Mouse (Mus musculus): ENCODE results near the gene Cfap100. TPM values are rescaled to one million over a fixed set of nuclear protein-coding genes. Genes with fewer than 3 reads are reported as not detected.

Cfap100 gene
- 8.4 TPM in 2 replicates for polyA plus RNA-seq (2015; fragmentation: Nextera tagmentation; extraction: Ambion mirVana)

- peak; percentile 90 for ATAC-seq
- Histone ChIP-seq H3K36me3 (ENCODE audit: control insufficient read depth, insufficient read depth, low read length) (no peaks in the 10 kb centered on the region), H3K4me3 (ENCODE audit: low read depth, low read length) (peak within 1 kb of the TSS; percentile 37), H3K4me1 (ENCODE audit: control insufficient read depth, insufficient read depth, low read length) (peaks cover 4% of the 10 kb centered on the region; the same call in 1 of the 2 replicates), H3K4me2 (ENCODE audit: low read length) (peak within 1 kb of the TSS; percentile 68), H3K27ac (ENCODE audit: low read length) (peak within 1 kb of the TSS; percentile 51), H3K9me3 (replicated peaks; ENCODE audit: control insufficient read depth, low read length, poor library complexity, severe bottlenecking) (no peaks in the 10 kb centered on the region), H3K9ac (ENCODE audit: low read depth, low read length) (peak within 1 kb of the TSS; percentile 57), H3K27me3 (ENCODE audit: control insufficient read depth, insufficient read depth, low read depth, low read length) (no peaks in the 10 kb centered on the region)
- under 1% methylated on average over 31 of the region's 31 CpGs for WGBS
These were observed at the start of gene Cfap100 for GRCm38 (mm10) chr6:90428380-90428974. Cfap100 (minus strand) TSS chr6:90428797.

GRCm38 (mm10) chr6:90476941-90477518 is 48.4 kb upstream of the Cfap100 start:
- Histone ChIP-seq H3K4me3 (ENCODE audit: low read depth, low read length) (no peak overlapping the region), H3K4me1 (ENCODE audit: control insufficient read depth, insufficient read depth, low read length) (no peaks in the 10 kb centered on the region), H3K36me3 (ENCODE audit: control insufficient read depth, insufficient read depth, low read length) (no peaks in the 10 kb centered on the region), H3K9me3 (replicated peaks; ENCODE audit: control insufficient read depth, low read length, poor library complexity, severe bottlenecking) (no peaks in the 10 kb centered on the region), H3K9ac (ENCODE audit: low read depth, low read length) (no peak overlapping the region), H3K27ac (ENCODE audit: low read length) (no peak overlapping the region), H3K4me2 (ENCODE audit: low read length) (no peak overlapping the region), H3K27me3 (ENCODE audit: control insufficient read depth, insufficient read depth, low read depth, low read length) (no peaks in the 10 kb centered on the region)
- WGBS = 65% methylated on average over 14 of the region's 14 CpGs
- no peak for ATAC-seq

GRCm38 (mm10) chr6:90475854-90476212 is 47.2 kb upstream of the Cfap100 start:
- no peaks in the 10 kb centered on the region for H3K36me3 ChIP-seq (ENCODE audit: control insufficient read depth, insufficient read depth, low read length)
- H3K4me2 ChIP-seq (ENCODE audit: low read length) = no peak overlapping the region
- ATAC-seq = no peak
- no peaks in the 10 kb centered on the region for H3K4me1 ChIP-seq (ENCODE audit: control insufficient read depth, insufficient read depth, low read length)
- H3K27me3 ChIP-seq (ENCODE audit: control insufficient read depth, insufficient read depth, low read depth, low read length) = no peaks in the 10 kb centered on the region
- WGBS = 62% methylated on average over 3 of the region's 3 CpGs
- no peak overlapping the region for H3K9ac ChIP-seq (ENCODE audit: low read depth, low read length)
- H3K9me3 ChIP-seq (replicated peaks; ENCODE audit: control insufficient read depth, low read length, poor library complexity, severe bottlenecking) = no peaks in the 10 kb centered on the region
- H3K4me3 ChIP-seq (ENCODE audit: low read depth, low read length) = no peak overlapping the region
- H3K27ac ChIP-seq (ENCODE audit: low read length) = no peak overlapping the region

- Histone ChIP-seq H3K36me3 (ENCODE audit: control insufficient read depth, insufficient read depth, low read length) (no peaks in the 10 kb centered on the region), H3K9ac (ENCODE audit: low read depth, low read length) (no peak overlapping the region), H3K4me2 (ENCODE audit: low read length) (no peak overlapping the region), H3K9me3 (replicated peaks; ENCODE audit: control insufficient read depth, low read length, poor library complexity, severe bottlenecking) (no peaks in the 10 kb centered on the region), H3K27me3 (ENCODE audit: control insufficient read depth, insufficient read depth, low read depth, low read length) (no peaks in the 10 kb centered on the region), H3K4me3 (ENCODE audit: low read depth, low read length) (no peak overlapping the region), H3K27ac (ENCODE audit: low read length) (no peak overlapping the region), H3K4me1 (ENCODE audit: control insufficient read depth, insufficient read depth, low read length) (no peaks in the 10 kb centered on the region)
- no peak for ATAC-seq
- WGBS = 77% methylated on average over 4 of the region's 4 CpGs
These were observed 46.7 kb upstream of the Cfap100 start for GRCm38 (mm10) chr6:90475176-90475853.

- no peak for ATAC-seq
- no peak overlapping the region for H3K4me2 ChIP-seq (ENCODE audit: low read length)
- no peak overlapping the region for H3K27ac ChIP-seq (ENCODE audit: low read length)
- H3K4me1 ChIP-seq (ENCODE audit: control insufficient read depth, insufficient read depth, low read length) = no peaks in the 10 kb centered on the region
- WGBS = 93% methylated on average over 3 of the region's 3 CpGs
- H3K9ac ChIP-seq (ENCODE audit: low read depth, low read length) = no peak overlapping the region
- no peaks in the 10 kb centered on the region for H3K9me3 ChIP-seq (replicated peaks; ENCODE audit: control insufficient read depth, low read length, poor library complexity, severe bottlenecking)
- H3K27me3 ChIP-seq (ENCODE audit: control insufficient read depth, insufficient read depth, low read depth, low read length) = no peaks in the 10 kb centered on the region
- H3K36me3 ChIP-seq (ENCODE audit: control insufficient read depth, insufficient read depth, low read length) = no peaks in the 10 kb centered on the region
- no peak overlapping the region for H3K4me3 ChIP-seq (ENCODE audit: low read depth, low read length)
These were observed 45.8 kb upstream of the Cfap100 start for GRCm38 (mm10) chr6:90474361-90474750.

- H3K4me1 ChIP-seq (ENCODE audit: control insufficient read depth, insufficient read depth, low read length) = no peaks in the 10 kb centered on the region
- H3K9me3 ChIP-seq (replicated peaks; ENCODE audit: control insufficient read depth, low read length, poor library complexity, severe bottlenecking) = no peaks in the 10 kb centered on the region
- H3K4me2 ChIP-seq (ENCODE audit: low read length) = no peak overlapping the region
- no peaks in the 10 kb centered on the region for H3K27me3 ChIP-seq (ENCODE audit: control insufficient read depth, insufficient read depth, low read depth, low read length)
- no peak overlapping the region for H3K9ac ChIP-seq (ENCODE audit: low read depth, low read length)
- WGBS = 94% methylated on average over 24 of the region's 24 CpGs
- H3K27ac ChIP-seq (ENCODE audit: low read length) = no peak overlapping the region
- ATAC-seq = no peak
- no peak overlapping the region for H3K4me3 ChIP-seq (ENCODE audit: low read depth, low read length)
- no peaks in the 10 kb centered on the region for H3K36me3 ChIP-seq (ENCODE audit: control insufficient read depth, insufficient read depth, low read length)
These were observed 45.2 kb upstream of the Cfap100 start for GRCm38 (mm10) chr6:90473630-90474360.

- no peak overlapping the region for H3K4me2 ChIP-seq (ENCODE audit: low read length)
- no peaks in the 10 kb centered on the region for H3K36me3 ChIP-seq (ENCODE audit: control insufficient read depth, insufficient read depth, low read length)
- H3K27me3 ChIP-seq (ENCODE audit: control insufficient read depth, insufficient read depth, low read depth, low read length) = no peaks in the 10 kb centered on the region
- H3K9ac ChIP-seq (ENCODE audit: low read depth, low read length) = no peak overlapping the region
- ATAC-seq = no peak
- no peaks in the 10 kb centered on the region for H3K9me3 ChIP-seq (replicated peaks; ENCODE audit: control insufficient read depth, low read length, poor library complexity, severe bottlenecking)
- H3K4me3 ChIP-seq (ENCODE audit: low read depth, low read length) = no peak overlapping the region
- no peak overlapping the region for H3K27ac ChIP-seq (ENCODE audit: low read length)
- WGBS = 96% methylated on average over 3 of the region's 3 CpGs
- no peaks in the 10 kb centered on the region for H3K4me1 ChIP-seq (ENCODE audit: control insufficient read depth, insufficient read depth, low read length)
These were observed 44.1 kb upstream of the Cfap100 start for GRCm38 (mm10) chr6:90472697-90473096.

GRCm38 (mm10) chr6:90472079-90472478 is 43.5 kb upstream of the Cfap100 start:
- Histone ChIP-seq H3K4me2 (ENCODE audit: low read length) (no peak overlapping the region), H3K9me3 (replicated peaks; ENCODE audit: control insufficient read depth, low read length, poor library complexity, severe bottlenecking) (no peaks in the 10 kb centered on the region), H3K27ac (ENCODE audit: low read length) (no peak overlapping the region), H3K4me3 (ENCODE audit: low read depth, low read length) (no peak overlapping the region), H3K9ac (ENCODE audit: low read depth, low read length) (no peak overlapping the region), H3K36me3 (ENCODE audit: control insufficient read depth, insufficient read depth, low read length) (no peaks in the 10 kb centered on the region), H3K4me1 (ENCODE audit: control insufficient read depth, insufficient read depth, low read length) (no peaks in the 10 kb centered on the region), H3K27me3 (ENCODE audit: control insufficient read depth, insufficient read depth, low read depth, low read length) (no peaks in the 10 kb centered on the region)
- WGBS = 86% methylated on average over 4 of the region's 4 CpGs
- no peak for ATAC-seq

Data from midbrain, embryonic 16.5 days (tissue).